Mouse (Mus musculus) inflammation-experienced regulatory T-cells, adult 6 months (primary cell): ENCODE measurements around the gene Prkch. TPM values are rescaled to one million over a fixed set of nuclear protein-coding genes. Genes with fewer than 3 reads are reported as not detected.

Source experiments
- ATAC-seq: one replicate; pipeline ENCODE4 v1.8.0; 2017
- polyA plus RNA-seq, 3 experiments: library from polyadenylated mRNA; unstranded; fragments of 100-300 nt; shearing (Covaris generic); gene quantifications; one replicate each; pipeline ENCODE4 v1.2.1; 2017

Gene Prkch
- polyA plus RNA-seq, 3 experiments from 2014 or later = 70.6 to 96.5 (median 76.2) TPM

- no peak for ATAC-seq
Observed at GRCm38 (mm10) chr12:73762001-73762400, 177.4 kb downstream of the Prkch start.

- ATAC-seq = no peak
Observed at GRCm38 (mm10) chr12:73762762-73763161, 178.2 kb downstream of the Prkch start.

GRCm38 (mm10) chr12:73764649-73765525 is 180.3 kb downstream of the Prkch start:
- peak; percentile 30 for ATAC-seq

GRCm38 (mm10) chr12:73766152-73766551 is 181.6 kb downstream of the Prkch start:
- no peak for ATAC-seq

GRCm38 (mm10) chr12:73768788-73769187 is 184.2 kb downstream of the Prkch start:
- ATAC-seq = no peak

- ATAC-seq = no peak
Observed at GRCm38 (mm10) chr12:73769536-73769935, 184.9 kb downstream of the Prkch start.

GRCm38 (mm10) chr12:73770771-73771170 is 186.2 kb downstream of the Prkch start:
- no peak for ATAC-seq

GRCm38 (mm10) chr12:73774793-73775385 is 190.3 kb downstream of the Prkch start:
- ATAC-seq = no peak

- ATAC-seq = no peak
Observed at GRCm38 (mm10) chr12:73776401-73776945, 191.9 kb downstream of the Prkch start.

- no peak for ATAC-seq
Observed at GRCm38 (mm10) chr12:73777673-73778072, 193.1 kb downstream of the Prkch start.

- peak; percentile 57 for ATAC-seq
Observed at GRCm38 (mm10) chr12:73779332-73780231, 195.0 kb downstream of the Prkch start.

- ATAC-seq = no peak
Observed at GRCm38 (mm10) chr12:73781425-73782032, 196.9 kb downstream of the Prkch start.

- no peak for ATAC-seq
Observed at GRCm38 (mm10) chr12:73786909-73787308, 202.3 kb downstream of the Prkch start.

- ATAC-seq = no peak
Observed at GRCm38 (mm10) chr12:73788850-73789249, 204.3 kb downstream of the Prkch start.

- no peak for ATAC-seq
Observed at GRCm38 (mm10) chr12:73790571-73791108, 206.0 kb downstream of the Prkch start.

- ATAC-seq = no peak
Observed at GRCm38 (mm10) chr12:73793216-73793615, 208.6 kb downstream of the Prkch start.

GRCm38 (mm10) chr12:73793744-73794143 is 209.1 kb downstream of the Prkch start:
- no peak for ATAC-seq

GRCm38 (mm10) chr12:73794151-73794883 is 209.7 kb downstream of the Prkch start:
- ATAC-seq = peak; percentile 59

- ATAC-seq = no peak
Observed at GRCm38 (mm10) chr12:73799671-73800070, 215.1 kb downstream of the Prkch start.

GRCm38 (mm10) chr12:73800886-73801285 is 216.3 kb downstream of the Prkch start:
- ATAC-seq = no peak

- no peak for ATAC-seq
Observed at GRCm38 (mm10) chr12:73801845-73802244, 217.2 kb downstream of the Prkch start.
